Mouse (Mus musculus) heart, postnatal 0 days (tissue): Measurements from ENCODE around the gene Mfn2. TPM values are rescaled to one million over a fixed set of nuclear protein-coding genes. Genes with fewer than 3 reads are reported as not detected.
A peak's percentile ranks its signal among the peaks of the same experiment; 100 is the strongest.

ENCODE experiments used
- ATAC-seq: fragments of 200-750 bp; cut with Nextera tagmentation; 2 replicates; pipeline ENCODE4 v1.8.0; 2017; ENCODE audit warnings: low read depth, moderate number of reproducible peaks, moderate library complexity; ENCODE audit not compliant: insufficient read depth
- DNase-seq: peaks from one replicate; pipeline ENCODE4 v3.0.0-alpha.2; 2016; ENCODE audit warnings: low spot score
- H3K27ac ChIP-seq: fragments of 300-500 bp; sonication (generic); 2 replicates; pipeline ENCODE4 v1.5.1; 2014; ENCODE audit warnings: low read depth, mild to moderate bottlenecking
- H3K27me3 ChIP-seq: fragments of 300-500 bp; sonication (generic); 2 replicates; pipeline ENCODE4 v1.6.1; 2014; ENCODE audit warnings: low read length, mixed read lengths; ENCODE audit not compliant: control insufficient read depth, insufficient read depth
- H3K36me3 ChIP-seq: fragments of 300-500 bp; sonication (generic); replicated peaks from 2 replicates; pipeline ENCODE4 v1.6.1; 2014; ENCODE audit warnings: low read length, mixed read lengths; ENCODE audit not compliant: control insufficient read depth, insufficient read depth
- H3K4me1 ChIP-seq: fragments of 300-500 bp; sonication (generic); 2 replicates; pipeline ENCODE4 v1.6.1; 2014; ENCODE audit warnings: antibody characterized with exemption; ENCODE audit not compliant: control insufficient read depth, insufficient read depth
- H3K4me2 ChIP-seq: fragments of 300-500 bp; sonication (generic); 2 replicates; pipeline ENCODE4 v1.6.1; 2014; ENCODE audit warnings: low read depth, mild to moderate bottlenecking, low read length, moderate library complexity
- H3K4me3 ChIP-seq: fragments of 300-500 bp; sonication (generic); 2 replicates; pipeline ENCODE4 v1.5.1; 2014; ENCODE audit warnings: low read depth, low read length
- H3K9ac ChIP-seq: fragments of 300-500 bp; sonication (generic); replicated peaks from 2 replicates; pipeline ENCODE4 v1.6.1; 2014; ENCODE audit warnings: low read depth, low read length, mixed read lengths
- H3K9me3 ChIP-seq: fragments of 300-500 bp; sonication (generic); replicated peaks from 2 replicates; pipeline ENCODE4 v1.6.1; 2016; ENCODE audit warnings: low read length; ENCODE audit not compliant: control insufficient read depth
- CTCF ChIP-seq: IDR thresholded peaks from 2 replicates; pipeline ENCODE4 v1.5.1; 2016; ENCODE audit warnings: antibody characterized with exemption, control low read depth, low read depth
- EP300 ChIP-seq: IDR thresholded peaks from 2 replicates; pipeline ENCODE4 v1.6.1; 2016; ENCODE audit warnings: antibody characterized with exemption, low read depth
- WGBS: fragments of 180-500 bp; shearing (Covaris S2); extraction: QIAGEN DNeasy Blood & Tissue Kit; methylation state at CpG from one replicate; pipeline ENCODE4 v1.1.7; 2014; 5-methylcytosine and 5-hydroxymethylcytosine counted together
- polyA plus RNA-seq: library from polyadenylated mRNA; unstranded; fragments of >200 nt; fragmentation: Nextera tagmentation; extraction: Ambion mirVana; gene quantifications from 2 replicates; pipeline ENCODE4 v1.2.1, GENCODE M21; 2015
- total RNA-seq: library from RNA; depleted of rRNA; stranded (reverse); fragments of >200 nt; gene quantifications from 2 replicates; pipeline ENCODE4 v1.2.3, GENCODE M21; 2014; ENCODE audit warnings: low replicate concordance

Gene Mfn2
- total and polyA plus RNA-seq, 2 experiments from 2014 or later, result 230 to 256 TPM

GRCm38 (mm10) chr4:147940576-147941044, 36.1 kb upstream of the Mfn2 start, which contains the start of gene 2510039O18Rik:
Gene 2510039O18Rik, plus strand, starts transcription at chr4:147940895.
- peak; percentile 44 for ATAC-seq
- H3K9me3 ChIP-seq, result no peaks in the 10 kb centered on the region

GRCm38 (mm10) chr4:147940111-147940510, 35.6 kb upstream of the Mfn2 start:
- Histone ChIP-seq H3K27me3 (no peaks in the 10 kb centered on the region), H3K27ac (peak overlapping the region; percentile 76), H3K36me3 (peaks cover 23% of the 10 kb centered on the region), H3K9ac (no peak overlapping the region), H3K4me1 (peaks cover 68% of the 10 kb centered on the region), H3K4me2 (peak overlapping the region; percentile 34), H3K4me3 (0 out of 2 replicates have a peak overlapping the region, but pooled peaks have one; percentile 98), H3K9me3 (no peaks in the 10 kb centered on the region)
- no peak; the same call in 1 of the 2 replicates for ATAC-seq
- WGBS, result 37% methylated on average over 9 of the region's 9 CpGs
- no peak for DNase-seq
- no peak for TF ChIP-seq EP300
- TF ChIP-seq CTCF, result no peak

More at GRCm38 (mm10) chr4:147940576-147941044, 36.1 kb upstream of the Mfn2 start, which contains the start of gene 2510039O18Rik:
- 1% methylated on average over 34 of the region's 35 CpGs for WGBS
- no peak for TF ChIP-seq CTCF
- TF ChIP-seq EP300, result no peak
- peaks cover 64% of the 10 kb centered on the region for H3K4me1 ChIP-seq
- peak within 1 kb of the TSS; percentile 95 for H3K9ac ChIP-seq
- H3K27me3 ChIP-seq, result no peaks in the 10 kb centered on the region
- DNase-seq, result peak; percentile 94
- peak within 1 kb of the TSS; percentile 88 for H3K4me2 ChIP-seq
- peak within 1 kb of the TSS; percentile 98 for H3K4me3 ChIP-seq
- H3K27ac ChIP-seq, result peak within 1 kb of the TSS; percentile 83
- peaks cover 28% of the 10 kb centered on the region for H3K36me3 ChIP-seq

GRCm38 (mm10) chr4:147938148-147939096, 33.9 kb upstream of the Mfn2 start:
- H3K27me3 ChIP-seq, result no peaks in the 10 kb centered on the region
- H3K9ac ChIP-seq, result no peak overlapping the region
- H3K4me3 ChIP-seq, result no peak overlapping the region

GRCm38 (mm10) chr4:147937486-147937885, 33.0 kb upstream of the Mfn2 start:
- no peaks in the 10 kb centered on the region for H3K27me3 ChIP-seq
- DNase-seq (no peak), ATAC-seq (no peak)
- H3K9ac ChIP-seq, result no peak overlapping the region
- WGBS, result 43% methylated on average over 5 of the region's 5 CpGs
- peak overlapping the region; percentile 94; the same call in 1 of the 2 replicates for H3K4me2 ChIP-seq
- no peaks in the 10 kb centered on the region for H3K9me3 ChIP-seq
- H3K4me3 ChIP-seq, result no peak overlapping the region
- no peaks in the 10 kb centered on the region for H3K36me3 ChIP-seq
- peaks cover 78% of the 10 kb centered on the region for H3K4me1 ChIP-seq
- H3K27ac ChIP-seq, result peak overlapping the region; percentile 76
- no peak for TF ChIP-seq EP300
- no peak for TF ChIP-seq CTCF

More at GRCm38 (mm10) chr4:147938148-147939096, 33.9 kb upstream of the Mfn2 start:
- H3K9me3 ChIP-seq, result no peaks in the 10 kb centered on the region
- TF ChIP-seq EP300 (0 out of 2 replicates have a peak, but pooled peaks have one; percentile 39), CTCF (no peak)
- H3K36me3 ChIP-seq, result peaks cover 6% of the 10 kb centered on the region; the same call in 1 of the 2 replicates
- WGBS, result 36% methylated on average over 14 of the region's 14 CpGs
- peak; percentile 62 for DNase-seq
- 0 out of 2 replicates have a peak overlapping the region, but pooled peaks have one; percentile 3 for H3K4me2 ChIP-seq
- H3K27ac ChIP-seq, result peak overlapping the region; percentile 76
- peaks cover 84% of the 10 kb centered on the region for H3K4me1 ChIP-seq
- peak; percentile 22; the same call in 1 of the 2 replicates for ATAC-seq

GRCm38 (mm10) chr4:147937021-147937420, 32.5 kb upstream of the Mfn2 start:
- no peaks in the 10 kb centered on the region for H3K27me3 ChIP-seq
- H3K36me3 ChIP-seq, result peaks cover 3% of the 10 kb centered on the region; the same call in 1 of the 2 replicates
- DNase-seq (no peak), ATAC-seq (no peak)
- peak overlapping the region; percentile 94 for H3K4me2 ChIP-seq
- peaks cover 74% of the 10 kb centered on the region for H3K4me1 ChIP-seq
- H3K4me3 ChIP-seq, result peak overlapping the region; percentile 87
- H3K27ac ChIP-seq, result peak overlapping the region; percentile 76
- peak overlapping the region; percentile 88 for H3K9ac ChIP-seq
- 41% methylated on average over 3 of the region's 3 CpGs for WGBS
- no peaks in the 10 kb centered on the region for H3K9me3 ChIP-seq
- TF ChIP-seq CTCF (no peak), EP300 (no peak)
